Mouse (Mus musculus): ENCODE measurements around the gene Nmnat3.

Gene Nmnat3

DNA sequence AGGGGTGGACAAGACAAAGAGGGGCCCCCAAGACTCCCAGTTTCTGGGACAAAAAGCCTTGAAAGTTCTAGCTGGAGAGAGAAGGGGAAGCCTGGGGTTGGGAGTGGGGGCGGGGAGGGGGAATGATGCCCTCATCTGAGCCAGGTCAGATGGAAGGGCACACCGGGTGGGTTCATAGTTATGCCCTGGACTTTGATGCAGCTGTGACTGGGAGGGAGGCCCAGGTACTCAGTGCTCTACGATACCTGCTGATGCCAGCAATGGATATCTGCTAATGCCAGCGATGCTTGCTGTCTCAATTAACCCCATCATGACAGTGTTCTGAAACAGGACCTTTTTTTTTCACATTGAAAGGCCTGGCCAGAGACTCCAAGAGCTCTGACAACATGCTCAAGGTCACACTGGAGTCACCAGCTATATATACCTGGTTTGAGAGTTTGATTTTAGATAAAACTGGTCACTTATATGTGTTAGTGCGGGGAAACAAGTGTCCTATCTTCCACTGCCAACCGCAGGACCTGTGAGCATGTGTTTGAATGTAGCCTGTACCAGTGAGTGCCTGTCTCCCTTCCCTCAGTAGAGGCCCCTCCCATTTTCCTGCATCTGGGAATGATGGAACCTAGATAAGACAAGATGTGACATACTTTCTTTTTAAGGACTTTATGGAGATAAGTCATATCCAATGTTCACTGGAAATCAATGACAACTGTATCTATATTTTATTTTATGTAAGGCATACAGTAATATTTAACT is 25.6 kb downstream of the Nmnat3 start:
- DNase-seq (ENCODE audit: low spot score) = no peak

DNA sequence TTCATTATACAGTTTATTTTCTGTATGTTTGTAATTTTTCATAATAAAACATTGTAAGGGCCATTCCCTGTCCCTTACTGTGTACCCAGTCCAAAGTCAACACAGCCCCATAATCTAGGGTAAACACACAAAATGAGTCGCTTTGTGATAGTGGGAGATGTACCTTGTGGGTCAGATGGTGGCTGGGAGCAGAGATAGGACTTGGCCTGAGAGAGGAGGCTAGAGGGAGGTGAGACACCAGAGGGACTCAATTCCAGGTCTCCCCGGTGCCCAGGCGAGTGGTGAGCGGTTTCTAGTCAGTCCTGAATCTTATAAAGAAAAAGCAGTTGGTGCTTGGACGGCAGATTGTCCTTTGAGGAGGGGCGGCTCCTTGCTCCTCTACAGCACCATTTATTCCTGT is 26.4 kb downstream of the Nmnat3 start:
- peak; percentile 47 for DNase-seq (ENCODE audit: low spot score)

DNA sequence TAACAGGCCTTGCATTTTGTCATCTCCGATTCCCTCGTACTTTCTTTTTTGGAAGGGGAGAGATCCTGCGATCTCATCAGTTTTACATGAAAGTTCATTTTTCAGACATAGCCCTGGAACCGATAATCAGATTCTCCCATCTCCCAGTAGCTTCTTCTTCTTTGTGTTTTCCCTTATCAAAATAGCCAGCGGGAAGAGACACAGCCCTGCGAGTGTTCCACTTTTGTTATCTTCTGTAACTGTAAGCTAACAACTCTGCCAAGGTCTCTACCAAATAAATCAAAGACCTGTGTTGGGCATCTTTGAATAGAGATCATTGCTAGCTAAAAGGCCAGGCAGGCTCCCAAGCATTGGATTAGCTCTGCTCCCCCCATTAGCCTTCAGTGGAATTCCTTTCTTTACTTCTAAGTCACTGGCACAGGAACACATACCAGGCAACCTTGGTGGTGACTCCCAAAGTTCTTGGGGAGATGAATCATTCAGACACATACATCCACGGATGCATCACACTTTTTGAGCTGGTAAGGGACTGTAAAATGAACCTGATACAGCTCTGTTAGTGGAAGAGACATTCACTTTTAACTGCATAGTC is 26.9 kb downstream of the Nmnat3 start:
- DNase-seq (ENCODE audit: low spot score) = no peak

DNA sequence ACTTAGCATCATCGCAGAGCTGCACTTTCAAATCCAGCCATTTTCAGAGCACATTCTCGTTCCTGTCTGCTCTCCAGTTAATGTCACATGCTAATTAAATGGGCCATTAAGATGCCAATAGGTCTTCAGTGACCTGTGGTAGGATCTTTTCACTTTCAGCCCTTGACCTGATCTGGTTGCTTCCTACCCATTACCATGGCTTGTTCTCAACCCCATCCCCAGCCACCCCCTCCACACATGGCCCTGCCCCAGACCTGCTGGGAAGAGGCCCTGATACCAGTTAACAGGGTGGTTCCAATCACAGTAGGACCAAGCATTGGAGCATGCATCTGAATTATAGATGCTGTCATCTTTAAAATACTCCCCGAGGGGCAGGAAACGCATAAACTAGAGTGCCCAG is 30.7 kb downstream of the Nmnat3 start:
- DNase-seq (ENCODE audit: low spot score) = no peak

DNA sequence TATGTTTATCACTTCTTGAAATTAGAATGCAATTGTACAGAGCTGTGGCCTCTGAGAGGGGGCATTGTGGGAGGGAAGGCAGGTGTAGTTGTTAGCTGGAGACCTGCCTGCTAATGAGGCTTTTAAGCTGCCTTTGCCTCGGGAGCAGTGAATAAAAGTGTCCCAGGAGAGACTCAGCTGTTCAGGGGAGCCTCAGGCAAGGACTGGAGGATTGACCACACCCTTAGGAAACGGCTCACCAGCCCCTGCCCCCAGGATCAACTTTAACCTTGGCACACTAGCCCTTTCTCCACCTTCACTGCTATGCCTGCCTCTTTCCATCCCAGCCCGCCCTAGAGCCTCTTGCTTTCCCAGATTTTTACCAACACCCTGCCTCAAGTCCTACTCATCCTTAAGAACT is 31.6 kb downstream of the Nmnat3 start:
- DNase-seq (ENCODE audit: low spot score) = no peak

DNA sequence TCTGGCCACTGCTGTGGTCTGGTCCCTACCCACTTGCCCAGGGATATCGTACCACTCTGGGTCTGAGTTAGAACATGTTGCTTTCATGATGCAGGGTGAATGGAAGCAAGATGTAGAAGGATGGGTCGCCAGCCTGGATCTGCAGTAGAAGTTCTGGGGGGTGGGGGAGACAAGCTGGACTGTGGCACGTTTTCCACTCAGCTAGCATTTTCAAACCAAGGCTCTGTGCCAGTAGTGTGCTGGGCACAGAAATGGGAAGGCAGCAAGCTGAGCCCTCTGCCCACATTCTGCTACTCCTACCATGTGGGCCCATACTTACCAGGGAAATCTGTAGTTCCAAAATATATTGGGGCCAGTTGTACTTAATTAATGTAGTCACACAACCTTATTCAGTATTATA is 33.5 kb downstream of the Nmnat3 start:
- DNase-seq (ENCODE audit: low spot score) = no peak

DNA sequence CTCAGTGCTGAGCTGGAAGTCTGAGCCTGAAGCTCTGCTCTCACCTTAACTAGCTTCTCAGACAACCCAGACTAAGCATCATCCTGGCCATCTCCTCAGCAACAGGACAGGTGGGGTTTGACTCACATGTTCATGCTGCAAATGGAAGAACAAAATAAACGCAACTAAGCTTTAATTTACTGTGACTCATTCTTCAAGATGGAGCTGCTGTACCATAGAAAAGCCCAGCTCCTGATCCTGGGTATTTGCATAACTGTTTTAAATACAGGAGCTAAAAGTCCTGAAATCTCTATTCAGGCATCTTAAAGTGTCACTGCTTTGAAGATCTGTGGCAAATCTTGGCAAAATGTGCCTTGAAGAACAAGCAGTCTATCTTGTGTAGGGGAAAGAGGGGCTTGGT is 38.9 kb downstream of the Nmnat3 start:
- DNase-seq (ENCODE audit: low spot score) = no peak

DNA sequence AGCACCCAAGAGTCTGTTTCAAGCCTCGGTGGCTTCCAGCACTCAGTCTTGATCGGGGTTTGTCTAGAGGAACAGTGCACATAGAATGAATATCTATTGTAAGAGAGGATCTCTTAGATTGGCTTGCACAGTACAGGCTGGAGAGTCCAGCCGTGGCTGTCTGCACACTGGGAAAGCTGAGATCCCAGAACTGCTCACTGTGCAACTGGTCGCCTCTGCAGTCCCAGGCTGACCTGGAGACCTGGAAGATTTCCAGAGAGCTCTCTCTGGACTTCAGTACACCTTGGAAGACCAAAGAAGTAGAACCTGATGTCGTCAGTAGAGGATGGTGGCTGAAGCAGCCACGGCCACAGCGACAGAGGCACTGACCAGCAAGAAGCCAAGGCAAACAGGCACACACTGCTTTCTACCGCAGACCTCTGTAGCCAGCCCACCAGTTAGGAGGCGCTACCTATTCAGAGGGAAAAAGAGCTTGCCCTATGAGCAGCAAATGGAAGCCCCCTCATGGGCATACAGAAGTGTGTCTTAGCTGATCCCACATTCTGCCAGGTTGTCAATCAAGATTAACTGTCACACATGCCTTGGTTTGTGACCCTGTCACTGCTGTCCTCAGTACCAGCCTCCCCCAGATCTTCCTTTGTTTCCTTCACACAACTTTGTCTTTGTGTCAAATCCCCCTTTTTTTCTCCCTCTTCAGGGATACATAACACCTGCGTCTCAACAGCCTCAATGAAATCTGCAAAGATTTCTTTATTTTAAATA is 41.4 kb downstream of the Nmnat3 start:
- no peak for DNase-seq (ENCODE audit: low spot score)

DNA sequence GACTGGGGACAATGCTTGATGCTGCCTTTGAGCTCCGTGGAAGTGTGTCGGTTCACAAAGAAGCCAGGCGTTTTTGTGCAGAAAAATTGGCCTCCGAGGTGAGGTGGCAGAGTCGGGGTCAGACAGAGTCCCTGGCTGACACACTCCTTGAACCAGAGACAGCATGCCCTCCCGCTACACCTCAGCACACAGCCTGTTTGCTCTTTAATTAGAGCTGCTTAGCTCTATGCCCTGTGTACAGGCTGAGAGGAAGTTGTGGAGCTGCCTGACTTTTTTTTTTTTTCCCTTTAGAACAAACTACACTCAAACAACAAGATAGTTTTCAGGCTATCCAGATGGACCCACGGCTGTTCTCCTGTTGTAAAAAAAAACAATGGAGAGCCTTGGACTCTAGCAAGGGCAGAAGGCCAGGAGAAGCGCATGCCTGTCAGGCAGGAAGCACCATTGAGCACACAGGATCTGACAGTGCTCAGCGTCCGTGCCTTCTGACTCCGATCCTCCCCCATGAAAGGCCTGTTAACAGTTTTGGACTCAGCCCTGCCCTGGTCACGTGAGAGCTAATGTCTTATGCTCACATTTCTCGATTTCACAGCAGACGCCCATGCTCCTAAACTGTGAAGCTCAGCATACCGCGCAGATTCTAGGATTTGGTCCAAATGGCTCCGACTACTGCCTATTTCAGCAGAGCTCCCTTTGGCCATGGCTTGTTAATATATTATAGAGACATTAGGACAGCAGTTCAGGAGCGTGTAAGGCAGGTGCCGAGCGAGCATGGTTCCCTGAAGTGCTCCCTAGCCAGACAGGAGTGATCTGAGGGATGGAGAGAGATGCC is 42.3 kb downstream of the Nmnat3 start:
- no peak for DNase-seq (ENCODE audit: low spot score)

DNA sequence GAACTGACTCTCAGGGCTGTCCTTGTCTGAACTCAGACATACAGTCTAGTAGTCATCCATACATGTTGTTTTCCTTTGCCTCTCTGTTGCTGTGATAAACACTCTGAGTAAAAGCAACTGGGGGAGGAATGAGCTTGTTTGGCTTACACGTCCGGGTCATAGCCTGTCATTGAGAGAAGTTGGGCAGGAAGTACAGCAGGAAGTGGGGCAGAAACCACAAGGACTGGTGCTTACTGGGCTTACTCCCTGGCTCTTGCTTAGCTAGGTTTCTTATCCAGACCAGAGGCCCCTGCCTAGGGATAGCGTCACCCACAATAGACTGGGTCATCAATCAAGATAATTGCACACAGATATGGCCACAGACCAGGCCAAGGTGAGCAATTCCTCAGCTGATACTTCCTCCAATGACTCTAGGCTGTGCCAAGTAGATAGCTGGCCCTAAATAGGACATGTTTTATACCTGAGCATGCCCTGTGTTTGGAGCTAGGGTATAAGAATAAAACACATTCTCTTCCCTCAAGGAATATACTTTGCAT is 46.1 kb downstream of the Nmnat3 start:
- no peak for DNase-seq (ENCODE audit: low spot score)

DNA sequence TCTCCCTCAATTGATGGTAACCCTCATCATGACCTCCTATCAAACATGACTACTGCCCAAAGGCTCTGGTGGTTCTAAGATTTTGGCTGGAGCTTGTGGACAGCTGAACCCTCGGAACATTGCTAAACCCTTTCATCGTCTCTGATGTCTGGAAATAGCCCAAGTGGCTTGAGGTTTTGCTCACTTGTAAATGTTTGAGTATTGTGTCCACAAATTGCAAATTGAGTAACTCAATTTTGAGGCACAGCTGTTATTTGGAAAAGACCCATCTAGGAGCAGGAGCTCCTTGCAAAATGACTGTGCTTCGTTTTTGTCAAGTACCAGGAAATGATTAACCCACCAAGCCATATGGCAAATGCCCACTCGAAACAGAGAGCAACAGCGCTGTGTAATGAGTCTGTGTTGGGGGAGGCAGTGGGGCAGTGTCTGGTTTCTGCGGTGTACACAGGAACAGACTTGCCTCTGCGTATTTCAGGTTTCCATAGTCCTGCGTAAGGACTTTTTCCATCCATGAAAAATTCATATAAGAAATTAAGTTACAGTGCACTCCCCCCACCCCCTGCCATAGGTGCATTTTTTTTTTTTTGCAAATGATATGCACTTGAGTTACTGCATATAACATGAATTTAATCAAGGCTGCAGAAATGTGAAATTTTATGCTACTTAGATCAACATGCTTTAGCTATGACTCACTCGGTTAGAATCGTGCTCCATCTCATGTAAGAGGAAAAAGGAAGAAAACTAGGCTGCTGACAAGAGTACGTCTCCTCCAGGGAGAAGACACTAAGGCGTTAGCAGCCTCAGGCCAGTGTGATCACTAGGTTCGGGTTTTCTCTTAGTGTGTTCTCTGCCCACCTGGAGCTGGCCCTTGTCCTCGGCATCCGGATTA is 50.9 kb downstream of the Nmnat3 start:
- DNase-seq (ENCODE audit: low spot score) = no peak

DNA sequence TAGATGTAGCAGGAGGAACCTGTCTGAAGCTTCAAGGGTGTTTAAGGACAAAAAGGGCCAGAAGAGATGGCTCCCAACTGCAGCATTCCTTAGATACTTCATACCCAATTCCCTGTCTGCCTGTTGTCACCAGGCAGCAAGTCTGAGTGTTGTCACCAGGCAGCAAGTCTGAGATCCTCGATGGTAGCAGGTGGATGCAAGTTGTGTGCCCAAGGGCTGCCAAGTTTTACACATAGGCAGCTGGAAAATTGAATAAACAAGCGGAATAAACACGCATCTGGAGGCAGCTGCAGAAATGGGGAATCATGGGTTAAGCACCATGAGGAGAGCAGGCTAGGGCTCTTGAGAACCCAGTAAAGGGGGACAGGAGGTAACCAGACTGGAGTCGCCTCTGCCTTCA is 52.7 kb downstream of the Nmnat3 start:
- DNase-seq (ENCODE audit: low spot score) = no peak

DNA sequence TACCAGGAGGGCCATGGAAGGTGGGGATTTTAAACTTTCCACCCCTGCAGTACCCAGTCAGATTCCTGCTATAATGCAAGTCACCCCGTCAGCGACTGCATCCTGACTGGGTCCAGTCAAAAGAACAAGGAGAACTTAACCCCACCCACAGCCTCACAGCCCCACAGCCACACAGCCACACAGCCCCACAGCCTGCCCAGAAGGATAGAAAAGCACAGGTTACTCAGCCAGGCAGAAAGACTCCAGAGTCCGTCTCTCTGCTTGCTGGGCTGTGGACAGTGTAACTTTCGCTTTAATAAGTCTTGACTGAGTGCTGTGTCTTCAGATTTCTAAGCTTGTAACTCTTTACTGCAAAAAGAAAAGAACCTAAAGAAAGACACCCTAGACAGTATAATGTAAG is 53.2 kb downstream of the Nmnat3 start:
- no peak for DNase-seq (ENCODE audit: low spot score)

DNA sequence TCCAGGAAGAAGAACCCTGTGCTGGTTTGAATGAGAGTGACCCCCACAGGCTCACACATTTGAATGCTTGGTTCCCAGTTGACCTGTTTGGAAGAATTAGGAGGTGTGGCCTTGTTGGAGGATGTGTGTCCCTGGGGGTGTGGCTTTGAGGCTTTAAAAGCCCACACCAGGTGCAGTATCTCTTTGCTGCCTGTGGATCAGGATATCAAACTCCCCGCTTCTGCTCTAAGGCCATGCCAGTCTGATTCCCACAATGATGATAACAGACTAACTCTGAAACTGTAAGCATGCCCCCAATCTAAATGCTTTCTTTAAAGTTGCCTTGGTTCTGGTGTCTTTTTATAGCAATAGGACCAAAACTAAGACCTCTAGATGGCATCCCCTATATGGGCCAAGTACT is 58.6 kb downstream of the Nmnat3 start:
- no peak for DNase-seq (ENCODE audit: low spot score)

DNA sequence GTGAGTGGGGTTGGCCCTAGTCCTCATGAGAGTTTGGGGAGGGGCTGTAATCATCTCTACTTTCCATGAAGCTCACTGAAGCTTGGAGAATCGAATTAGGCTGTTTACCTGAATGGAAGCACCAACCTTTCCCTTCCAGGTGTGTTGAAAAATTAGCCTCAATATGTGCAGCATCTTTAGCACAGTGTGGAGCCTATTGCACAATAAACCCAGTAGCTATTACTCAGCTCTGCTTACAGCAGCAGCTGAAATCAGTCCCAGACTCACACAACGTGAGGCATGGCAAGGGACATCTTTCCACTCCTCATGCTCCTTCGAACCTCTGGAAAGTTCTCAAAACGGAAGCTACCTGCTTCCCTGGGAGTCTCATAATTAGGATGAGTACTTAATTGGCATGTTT is 59.0 kb downstream of the Nmnat3 start:
- no peak for DNase-seq (ENCODE audit: low spot score)

DNA sequence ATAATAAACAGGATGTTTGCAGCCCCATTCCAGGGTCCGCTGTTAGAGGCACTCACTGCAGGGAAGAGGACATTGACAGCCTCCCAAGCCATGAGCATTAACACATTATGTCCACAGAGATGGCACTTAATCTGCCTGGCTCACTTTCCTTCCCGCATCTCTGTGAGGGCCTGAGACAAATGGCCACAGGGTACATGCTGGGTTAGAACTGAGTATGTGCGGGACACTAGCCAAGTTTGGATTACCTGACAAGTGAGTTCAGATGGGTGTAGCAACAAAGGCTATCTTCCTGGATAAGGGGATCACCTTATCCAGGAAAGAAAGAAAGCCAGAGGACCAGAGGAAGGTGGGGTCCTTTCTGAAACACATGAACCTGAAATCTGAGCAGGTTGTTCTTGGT is 59.8 kb downstream of the Nmnat3 start:
- no peak for DNase-seq (ENCODE audit: low spot score)

DNA sequence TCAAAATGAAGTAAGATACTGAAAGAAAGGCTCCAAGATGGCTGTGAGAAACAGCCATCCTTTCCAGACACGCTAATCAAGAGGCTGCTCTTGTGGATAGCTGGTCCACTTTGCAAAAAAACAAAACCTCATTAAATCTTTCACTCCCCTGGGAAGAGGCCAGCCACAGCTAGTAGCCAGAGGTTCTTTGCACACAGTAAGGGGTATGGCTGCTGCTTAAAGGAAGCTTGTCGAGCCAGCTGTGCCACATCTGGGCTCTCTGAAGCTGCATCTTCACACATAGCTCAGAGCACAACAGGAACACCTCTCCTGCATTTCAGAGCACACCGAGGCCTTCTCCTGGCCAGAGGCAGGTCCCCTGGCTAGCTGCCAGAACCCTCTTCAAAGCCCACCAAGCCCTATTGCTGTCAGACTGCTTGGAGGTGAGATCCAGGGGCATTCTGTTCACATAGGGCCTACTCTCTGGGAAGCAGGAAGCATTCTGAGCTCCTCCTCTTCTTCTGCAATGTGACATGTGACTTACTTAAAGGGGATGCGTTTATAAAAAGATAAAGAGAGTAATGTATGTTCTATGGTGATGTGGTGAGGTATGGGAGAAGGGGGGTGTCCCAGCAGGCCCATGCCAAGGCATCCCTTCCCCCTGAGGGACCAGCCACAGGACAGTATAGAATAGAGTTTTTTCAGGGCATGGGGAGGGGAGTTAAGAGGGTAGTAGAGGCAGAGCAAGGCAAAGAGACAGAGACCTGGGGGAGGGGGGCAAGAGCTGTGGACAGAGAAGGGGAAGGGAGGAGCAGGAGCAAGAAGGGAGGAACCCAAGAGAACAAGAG is 63.3 kb downstream of the Nmnat3 start:
- DNase-seq (ENCODE audit: low spot score) = no peak

DNA sequence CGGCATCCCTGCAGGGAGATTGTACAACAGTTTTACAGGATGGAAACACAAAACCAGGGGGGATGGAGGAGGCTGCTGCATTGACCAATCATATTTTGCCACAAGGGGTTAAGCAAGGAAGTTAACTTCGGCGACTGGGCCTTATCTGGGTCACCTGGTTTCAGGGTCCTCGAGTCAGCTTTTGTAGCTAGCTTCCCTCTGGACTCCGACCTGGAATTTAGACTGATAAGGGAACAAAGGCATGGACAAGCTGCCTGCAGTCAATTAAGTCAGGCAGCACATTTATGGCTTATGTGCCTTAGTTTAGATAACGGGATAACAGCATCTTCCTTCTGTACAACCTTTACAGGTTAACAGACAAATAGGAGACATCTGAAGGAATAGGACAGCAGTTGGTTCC is 65.1 kb downstream of the Nmnat3 start:
- DNase-seq (ENCODE audit: low spot score) = no peak

DNA sequence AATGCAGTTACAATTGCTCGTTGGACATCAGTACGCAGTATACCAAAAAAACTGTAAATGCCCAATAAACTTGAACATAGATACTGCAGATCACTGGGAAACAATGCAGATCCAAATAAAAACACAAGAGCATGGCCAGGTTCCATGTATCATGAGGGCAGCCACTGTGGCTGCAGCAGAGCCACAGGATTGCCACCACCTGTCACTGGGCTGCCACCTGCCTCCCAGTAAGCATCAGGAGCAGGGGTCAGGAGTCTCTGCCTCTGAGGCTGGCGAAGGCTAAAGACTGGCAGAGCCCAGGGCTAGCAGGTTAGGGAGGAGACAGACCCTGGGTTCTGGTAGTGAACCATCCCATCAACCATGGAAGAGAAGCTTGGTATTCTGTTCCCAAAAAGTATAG is 67.7 kb downstream of the Nmnat3 start:
- DNase-seq (ENCODE audit: low spot score) = no peak

DNA sequence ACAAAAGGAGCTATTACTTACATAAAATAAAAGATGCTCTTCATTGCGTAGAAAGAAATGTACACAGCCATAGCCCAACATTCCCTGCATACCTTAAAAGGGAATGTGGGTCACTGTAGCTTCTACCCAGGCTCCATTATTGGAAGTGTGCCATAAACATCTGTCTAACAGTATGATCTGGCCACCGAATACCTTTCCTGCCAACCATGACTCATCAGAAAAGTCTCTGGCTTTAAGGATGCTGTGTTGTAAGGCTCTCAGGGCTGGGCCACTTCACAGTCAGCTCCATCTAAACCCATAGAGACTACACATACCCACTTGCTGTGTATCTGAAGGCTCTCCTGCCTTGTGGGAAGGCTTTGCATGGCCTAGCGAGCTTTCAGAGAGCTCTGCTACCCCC is 73.8 kb downstream of the Nmnat3 start:
- no peak for DNase-seq (ENCODE audit: low spot score)
